Mouse (Mus musculus) hindbrain, embryonic 12.5 days (tissue): Measurements from ENCODE around the gene Pde4d. TPM values are rescaled to one million over a fixed set of nuclear protein-coding genes. Genes with fewer than 3 reads are reported as not detected.

Experiments
- ATAC-seq: fragments of 200-750 bp; cut with Nextera tagmentation; 2 replicates; pipeline ENCODE4 v1.8.0; 2017; ENCODE audit warnings: moderate TSS enrichment; ENCODE audit not compliant: low FRiP score
- H3K27ac ChIP-seq: fragments of 300-500 bp; sonication (generic); 2 replicates; pipeline ENCODE4 v1.5.1; 2016; ENCODE audit warnings: mild to moderate bottlenecking
- H3K27me3 ChIP-seq: fragments of 300-500 bp; sonication (generic); 2 replicates; pipeline ENCODE4 v1.6.1; 2016; ENCODE audit warnings: mild to moderate bottlenecking
- H3K36me3 ChIP-seq: fragments of 300-500 bp; sonication (generic); 2 replicates; pipeline ENCODE4 v1.6.1; 2016; ENCODE audit warnings: mild to moderate bottlenecking
- H3K4me1 ChIP-seq: fragments of 300-500 bp; sonication (generic); 2 replicates; pipeline ENCODE4 v1.6.1; 2016
- H3K4me2 ChIP-seq: fragments of 300-500 bp; sonication (generic); replicated peaks from 2 replicates; pipeline ENCODE4 v1.6.1; 2016; ENCODE audit warnings: mild to moderate bottlenecking
- H3K4me3 ChIP-seq: fragments of 300-500 bp; sonication (generic); 2 replicates; pipeline ENCODE4 v1.5.1; 2016; ENCODE audit warnings: mild to moderate bottlenecking
- H3K9ac ChIP-seq: fragments of 300-500 bp; sonication (generic); 2 replicates; pipeline ENCODE4 v1.6.1; 2016; ENCODE audit warnings: mild to moderate bottlenecking, moderate library complexity
- H3K9me3 ChIP-seq: fragments of 300-500 bp; sonication (generic); replicated peaks from 2 replicates; pipeline ENCODE4 v1.6.1; 2016; ENCODE audit warnings: mild to moderate bottlenecking
- WGBS: fragments of 180-500 bp; shearing (Covaris S2); methylation state at CpG from one replicate; pipeline ENCODE4 v1.1.7; 2016; 5-methylcytosine and 5-hydroxymethylcytosine counted together
- polyA plus RNA-seq: library from polyadenylated mRNA; unstranded; fragments of >200 nt; fragmentation: Nextera tagmentation; extraction: Ambion mirVana; gene quantifications from 2 replicates; pipeline ENCODE4 v1.2.1, GENCODE M21; 2016

The Pde4d gene
- polyA plus RNA-seq, 1 experiment from 2014 or later = 20.6 TPM

DNA sequence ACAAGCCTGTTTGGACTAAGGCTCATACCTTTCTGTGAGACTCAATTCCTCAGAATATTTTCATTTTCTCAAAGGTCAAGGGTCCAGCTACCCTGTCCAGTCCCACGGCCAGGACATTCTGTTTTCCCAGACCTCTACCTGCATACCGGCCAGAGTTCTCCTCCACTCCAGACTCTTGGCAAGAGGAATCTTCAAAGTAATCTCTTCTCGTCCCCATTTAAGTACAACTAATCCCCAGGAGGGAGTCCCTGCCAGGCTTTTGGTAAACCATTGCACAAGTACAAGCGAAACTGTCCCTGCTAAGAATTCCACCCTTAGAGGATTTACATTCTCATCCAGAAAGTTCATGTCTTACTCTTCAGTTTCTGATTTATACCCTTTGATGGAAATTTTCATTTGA is 1128.2 kb downstream of the Pde4d start:
- no peak overlapping the region for H3K27ac ChIP-seq
- no peak overlapping the region for H3K9ac ChIP-seq
- H3K27me3 ChIP-seq = no peaks in the 10 kb centered on the region
- no peaks in the 10 kb centered on the region for H3K9me3 ChIP-seq
- no peak for ATAC-seq
- H3K4me1 ChIP-seq = peaks cover 7% of the 10 kb centered on the region; the same call in 1 of the 2 replicates
- no peak overlapping the region for H3K4me3 ChIP-seq
- no peak overlapping the region for H3K4me2 ChIP-seq
- WGBS = 63% methylated on average over 4 of the region's 4 CpGs
- H3K36me3 ChIP-seq = no peaks in the 10 kb centered on the region

DNA sequence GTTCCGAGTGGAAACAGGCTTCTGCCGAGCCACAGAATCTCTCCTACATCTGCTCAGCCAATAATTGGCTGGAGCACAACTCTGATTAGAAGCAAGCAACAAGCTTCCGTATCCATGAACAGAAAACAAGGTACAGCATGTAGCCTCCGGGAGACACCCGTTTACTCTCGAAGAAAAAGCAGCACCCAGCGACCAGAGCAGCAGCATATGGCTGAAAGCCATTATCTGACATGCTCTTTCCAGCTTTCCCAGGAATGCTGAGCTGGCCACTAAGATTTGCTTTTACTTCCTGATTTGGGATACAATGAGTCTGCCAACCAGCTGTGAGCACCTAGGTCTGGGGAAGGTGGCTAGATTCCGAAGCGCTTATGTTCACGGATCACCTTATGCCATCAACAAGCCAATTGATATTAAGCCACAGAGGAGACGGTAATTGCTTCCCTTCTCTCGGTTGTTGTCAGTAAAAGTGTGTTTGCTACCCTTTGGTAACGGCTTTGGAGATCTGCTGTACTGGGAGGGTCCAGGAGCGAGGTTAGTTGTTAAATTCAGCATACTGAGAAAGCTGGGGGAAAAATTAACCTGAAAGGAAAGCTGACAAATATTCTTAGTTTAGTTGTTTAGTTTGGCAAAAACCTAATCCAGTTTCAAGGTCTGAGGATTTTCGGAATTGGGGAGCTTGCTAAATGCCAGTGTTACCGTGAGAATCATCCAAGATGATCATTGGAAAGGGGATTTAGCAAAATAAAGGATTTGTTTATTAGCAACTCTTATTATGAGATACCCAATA is 1131.7 kb downstream of the Pde4d start:
- no peaks in the 10 kb centered on the region for H3K36me3 ChIP-seq
- H3K9me3 ChIP-seq = no peaks in the 10 kb centered on the region
- H3K4me3 ChIP-seq = no peak overlapping the region
- peaks cover 7% of the 10 kb centered on the region; the same call in 1 of the 2 replicates for H3K4me1 ChIP-seq
- no peak overlapping the region for H3K4me2 ChIP-seq
- WGBS = 83% methylated on average over 16 of the region's 16 CpGs
- H3K9ac ChIP-seq = no peak overlapping the region
- no peak for ATAC-seq
- no peak overlapping the region for H3K27ac ChIP-seq
- no peaks in the 10 kb centered on the region for H3K27me3 ChIP-seq

DNA sequence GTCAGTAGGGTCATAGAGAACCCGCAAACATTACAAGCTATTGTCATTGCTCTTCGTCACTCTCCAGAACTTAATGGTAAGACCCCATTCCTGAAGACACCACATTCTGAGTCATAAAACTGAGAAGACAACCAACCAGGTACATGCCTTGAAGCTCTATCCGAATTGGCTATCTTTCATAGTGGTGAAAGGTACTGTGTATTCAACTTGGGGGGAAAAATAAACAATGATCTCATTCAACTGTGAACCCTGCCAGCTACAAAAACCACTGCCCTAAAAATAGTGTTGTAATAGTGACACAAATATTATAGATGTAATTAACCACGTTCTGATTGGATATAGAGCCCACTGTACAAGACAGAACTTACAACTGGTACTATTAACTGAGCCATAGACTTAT is 1140.3 kb downstream of the Pde4d start:
- Histone ChIP-seq H3K4me1 (no peaks in the 10 kb centered on the region), H3K9me3 (no peaks in the 10 kb centered on the region), H3K36me3 (no peaks in the 10 kb centered on the region), H3K9ac (no peak overlapping the region), H3K4me3 (no peak overlapping the region), H3K27ac (no peak overlapping the region), H3K27me3 (no peaks in the 10 kb centered on the region), H3K4me2 (no peak overlapping the region)
- WGBS = 85% methylated on average over 4 of the region's 4 CpGs
- ATAC-seq = no peak

DNA sequence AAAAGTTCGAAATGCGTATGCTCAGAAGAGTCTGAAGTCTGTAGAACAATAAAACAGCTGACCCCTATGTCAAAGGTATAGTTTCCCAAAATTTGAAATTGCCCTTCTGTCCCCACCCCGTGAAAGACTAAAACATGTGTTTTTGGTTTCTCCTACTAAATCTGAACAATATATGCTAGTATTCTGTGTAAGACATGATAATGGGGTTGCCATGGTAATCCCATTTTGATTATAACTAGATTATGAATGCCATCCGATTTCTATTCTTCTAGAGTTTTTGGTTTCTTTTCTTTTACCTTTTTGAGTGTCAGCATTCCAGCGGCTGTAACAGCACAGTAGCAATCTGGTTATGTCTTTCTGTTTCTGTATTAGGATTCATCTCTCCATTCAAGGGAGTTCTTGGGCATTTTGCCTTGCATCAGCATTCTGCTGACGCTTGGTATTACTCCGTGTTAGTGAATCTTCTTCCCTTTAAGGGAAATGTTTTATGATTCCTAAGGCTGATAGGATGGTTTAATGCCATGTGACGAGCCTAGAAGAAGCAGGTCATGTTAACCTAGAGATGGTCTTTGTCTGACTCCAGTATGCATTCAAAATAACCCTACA is 1142.5 kb downstream of the Pde4d start:
- Histone ChIP-seq H3K36me3 (no peaks in the 10 kb centered on the region), H3K9ac (no peak overlapping the region), H3K4me1 (no peaks in the 10 kb centered on the region), H3K27me3 (no peaks in the 10 kb centered on the region), H3K4me2 (no peak overlapping the region), H3K4me3 (no peak overlapping the region), H3K27ac (no peak overlapping the region), H3K9me3 (no peaks in the 10 kb centered on the region)
- WGBS = 73% methylated on average over 8 of the region's 8 CpGs
- ATAC-seq = no peak

DNA sequence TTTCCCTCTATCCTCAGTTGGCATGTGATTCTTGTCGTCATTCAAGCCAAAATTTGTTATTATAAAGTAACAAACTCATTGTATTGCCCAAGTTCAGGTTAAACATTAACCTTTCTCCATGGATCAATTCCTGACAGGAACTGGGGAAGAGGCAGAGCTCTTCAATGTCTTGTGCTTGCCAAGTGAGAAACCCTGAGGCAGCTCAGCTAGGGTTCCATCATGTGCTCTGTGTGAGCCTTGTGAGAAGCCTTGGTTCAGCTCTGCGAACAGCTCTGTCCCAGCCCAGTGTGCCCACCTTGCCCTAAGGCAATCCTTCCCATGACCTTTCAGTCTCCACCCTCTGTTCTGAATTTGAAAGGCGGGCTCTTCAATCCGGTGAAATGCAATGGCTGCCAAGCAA is 1150.0 kb downstream of the Pde4d start:
- ATAC-seq = no peak
- Histone ChIP-seq H3K4me1 (no peaks in the 10 kb centered on the region), H3K4me3 (no peak overlapping the region), H3K9me3 (no peaks in the 10 kb centered on the region), H3K27me3 (no peaks in the 10 kb centered on the region), H3K36me3 (no peaks in the 10 kb centered on the region), H3K9ac (no peak overlapping the region), H3K27ac (no peak overlapping the region), H3K4me2 (no peak overlapping the region)
- WGBS = 58% methylated on average over 4 of the region's 4 CpGs

DNA sequence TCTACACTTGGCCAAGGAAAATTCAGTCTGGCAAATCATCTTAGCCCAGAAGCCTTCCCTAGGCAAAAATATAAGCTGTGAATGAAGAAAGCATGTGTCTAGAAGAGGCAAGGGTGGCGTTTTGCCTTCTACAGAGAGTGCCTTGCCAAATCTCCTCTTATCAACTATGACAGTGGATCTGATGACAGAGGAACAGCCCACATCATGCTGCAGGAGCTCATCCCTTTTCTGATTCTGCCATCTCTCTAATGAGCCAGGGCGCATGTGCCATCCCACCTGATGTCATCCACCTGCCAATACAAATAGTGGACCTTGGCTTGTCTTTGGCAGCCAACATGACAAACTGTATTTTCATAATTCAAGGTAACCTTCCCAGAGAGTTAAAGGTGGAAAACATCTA is 1154.3 kb downstream of the Pde4d start:
- WGBS = 94% methylated on average over 2 of the region's 2 CpGs
- H3K4me1 ChIP-seq = no peaks in the 10 kb centered on the region
- no peak overlapping the region for H3K9ac ChIP-seq
- no peaks in the 10 kb centered on the region for H3K36me3 ChIP-seq
- H3K4me3 ChIP-seq = no peak overlapping the region
- H3K27me3 ChIP-seq = no peaks in the 10 kb centered on the region
- H3K4me2 ChIP-seq = no peak overlapping the region
- H3K27ac ChIP-seq = no peak overlapping the region
- ATAC-seq = no peak
- H3K9me3 ChIP-seq = no peaks in the 10 kb centered on the region

DNA sequence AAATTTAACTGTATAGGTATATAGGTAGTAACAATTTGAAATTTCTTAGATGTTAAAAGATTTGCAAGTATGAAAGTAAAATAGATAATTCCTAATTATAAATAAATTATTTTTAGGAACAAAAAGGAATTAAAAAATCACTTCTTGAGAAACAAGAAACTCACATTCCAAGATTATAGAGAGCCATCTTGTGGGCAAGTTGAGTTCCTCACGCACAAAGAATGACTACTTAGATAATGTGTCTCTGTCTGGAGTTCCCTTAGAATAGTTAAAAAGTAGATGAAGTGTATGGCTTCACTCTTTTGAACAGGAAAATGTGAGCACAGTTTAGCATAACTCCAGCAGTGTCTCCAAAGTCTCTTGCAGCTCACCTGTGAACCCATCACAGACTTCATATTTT is 1155.4 kb downstream of the Pde4d start:
- H3K36me3 ChIP-seq = no peaks in the 10 kb centered on the region
- H3K9me3 ChIP-seq = no peaks in the 10 kb centered on the region
- H3K9ac ChIP-seq = no peak overlapping the region
- H3K4me1 ChIP-seq = no peaks in the 10 kb centered on the region
- no peaks in the 10 kb centered on the region for H3K27me3 ChIP-seq
- H3K4me3 ChIP-seq = no peak overlapping the region
- H3K27ac ChIP-seq = no peak overlapping the region
- 63% methylated on average over 1 of the region's 1 CpGs for WGBS
- ATAC-seq = no peak
- H3K4me2 ChIP-seq = no peak overlapping the region

DNA sequence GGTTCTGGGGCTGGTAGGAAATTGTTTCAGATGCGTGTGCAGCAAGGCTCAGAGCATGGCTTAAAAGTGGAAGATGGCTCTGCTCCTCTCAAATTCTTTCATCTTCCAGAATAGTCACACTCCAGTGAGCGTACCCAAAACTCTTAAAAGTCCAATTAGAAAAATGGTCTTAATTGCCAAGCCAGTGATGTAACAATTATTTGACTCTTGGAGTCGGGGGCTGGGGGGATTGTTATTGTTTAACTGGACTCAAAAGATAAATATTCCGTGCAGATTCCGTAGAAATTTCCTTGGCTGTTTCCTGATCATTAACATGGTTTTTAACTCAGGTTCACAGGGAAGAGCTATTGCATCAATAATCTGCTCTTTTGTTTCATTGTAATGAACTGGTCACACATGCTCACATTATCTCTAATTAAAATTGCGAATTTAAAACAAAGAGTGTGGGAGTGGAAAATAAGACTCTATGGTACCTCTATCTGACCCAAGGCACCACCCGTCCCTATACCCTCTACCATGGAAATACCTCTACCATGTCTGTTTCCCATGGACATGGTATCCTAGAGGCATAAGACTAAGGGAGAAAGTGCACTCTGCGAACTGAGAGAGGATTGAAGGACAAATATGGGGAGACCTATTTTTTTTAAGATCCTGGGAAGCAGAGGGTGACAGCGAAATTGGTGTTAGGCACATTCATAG is 1159.5 kb downstream of the Pde4d start:
- no peak overlapping the region for H3K27ac ChIP-seq
- H3K4me3 ChIP-seq = no peak overlapping the region
- H3K36me3 ChIP-seq = no peaks in the 10 kb centered on the region
- H3K9ac ChIP-seq = no peak overlapping the region
- no peak; the same call in 1 of the 2 replicates for ATAC-seq
- no peaks in the 10 kb centered on the region for H3K27me3 ChIP-seq
- no peaks in the 10 kb centered on the region for H3K9me3 ChIP-seq
- H3K4me2 ChIP-seq = no peak overlapping the region
- 82% methylated on average over 9 of the region's 9 CpGs for WGBS
- H3K4me1 ChIP-seq = peaks cover 7% of the 10 kb centered on the region; the same call in 1 of the 2 replicates

DNA sequence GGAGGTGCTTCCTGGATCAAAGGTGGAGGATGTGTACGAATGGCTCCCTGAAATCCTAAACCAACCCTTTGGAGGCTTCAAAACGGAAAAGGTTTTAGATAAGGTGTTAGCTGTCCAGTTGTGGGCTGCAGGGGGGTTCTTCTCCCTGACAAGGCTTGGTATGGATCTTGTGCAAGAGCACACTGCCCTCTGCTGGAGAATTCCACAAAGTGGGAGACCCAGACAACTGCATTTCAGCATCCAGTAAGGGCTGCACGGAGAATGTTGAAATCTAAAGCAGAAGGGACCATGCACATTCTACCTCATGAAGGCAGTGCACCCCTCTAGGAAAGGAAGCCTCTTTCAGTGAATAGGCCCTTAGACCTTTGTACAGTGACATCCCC is 1160.0 kb downstream of the Pde4d start:
- Histone ChIP-seq H3K4me3 (no peak overlapping the region), H3K4me1 (peaks cover 7% of the 10 kb centered on the region; the same call in 1 of the 2 replicates), H3K36me3 (no peaks in the 10 kb centered on the region), H3K4me2 (no peak overlapping the region), H3K27me3 (no peaks in the 10 kb centered on the region), H3K9ac (no peak overlapping the region), H3K27ac (no peak overlapping the region), H3K9me3 (no peaks in the 10 kb centered on the region)
- ATAC-seq = peak; percentile 61
- 18% methylated on average over 3 of the region's 3 CpGs for WGBS

DNA sequence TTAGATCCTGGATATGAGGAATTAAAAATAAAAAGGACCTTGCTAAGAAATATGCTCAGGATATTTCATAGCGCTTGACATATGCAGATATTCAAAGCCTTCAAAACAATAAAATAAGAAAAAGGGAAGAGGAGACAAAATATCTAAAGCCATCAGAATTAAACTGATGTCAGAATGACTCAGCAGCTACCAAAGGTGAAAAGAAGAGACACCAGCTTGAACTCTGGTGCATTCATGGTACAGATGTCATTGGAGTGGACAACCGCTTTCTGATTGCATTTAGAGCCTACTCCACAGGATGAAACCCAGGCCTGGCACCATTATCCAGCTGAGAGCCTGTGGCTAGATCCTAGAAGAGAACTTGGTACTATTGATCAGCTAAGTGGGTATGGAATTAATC is 1161.0 kb downstream of the Pde4d start:
- Histone ChIP-seq H3K4me2 (no peak overlapping the region), H3K4me3 (no peak overlapping the region), H3K36me3 (no peaks in the 10 kb centered on the region), H3K4me1 (peaks cover 7% of the 10 kb centered on the region; the same call in 1 of the 2 replicates), H3K9ac (no peak overlapping the region), H3K9me3 (no peaks in the 10 kb centered on the region), H3K27me3 (no peaks in the 10 kb centered on the region), H3K27ac (no peak overlapping the region)
- 99% methylated on average over 2 of the region's 2 CpGs for WGBS
- no peak for ATAC-seq

DNA sequence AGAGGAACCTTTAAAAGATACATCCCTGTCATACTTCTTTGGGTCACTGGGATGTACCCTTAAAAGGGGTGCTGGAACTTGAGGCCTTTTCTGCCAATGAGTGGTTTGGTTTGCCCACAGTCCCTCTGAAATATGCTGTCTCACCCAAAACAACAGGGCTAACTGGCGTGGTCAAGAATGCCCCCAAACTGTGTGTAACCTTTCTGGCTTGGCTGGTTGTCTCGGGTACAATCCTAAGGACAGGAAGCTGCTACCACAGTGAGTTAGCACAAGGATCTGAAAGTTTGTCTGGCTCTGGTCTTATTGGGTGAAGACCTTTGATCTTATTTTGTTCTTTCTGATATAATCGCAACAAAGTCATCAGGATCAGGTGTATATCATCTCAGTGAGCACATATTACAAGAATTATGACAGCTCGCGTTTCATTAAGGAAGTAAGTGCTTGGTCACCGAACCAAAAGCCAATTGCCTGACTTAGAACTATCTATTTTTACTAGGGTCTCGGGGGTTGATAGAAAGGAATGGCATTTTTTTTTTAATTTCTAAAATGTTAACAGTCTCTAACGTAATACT is 1165.6 kb downstream of the Pde4d start:
- Histone ChIP-seq H3K4me2 (no peak overlapping the region), H3K36me3 (no peaks in the 10 kb centered on the region), H3K9ac (no peak overlapping the region), H3K4me3 (no peak overlapping the region), H3K27ac (no peak overlapping the region), H3K9me3 (no peaks in the 10 kb centered on the region), H3K27me3 (no peaks in the 10 kb centered on the region), H3K4me1 (peaks cover 7% of the 10 kb centered on the region; the same call in 1 of the 2 replicates)
- WGBS = 65% methylated on average over 8 of the region's 8 CpGs
- ATAC-seq = no peak

DNA sequence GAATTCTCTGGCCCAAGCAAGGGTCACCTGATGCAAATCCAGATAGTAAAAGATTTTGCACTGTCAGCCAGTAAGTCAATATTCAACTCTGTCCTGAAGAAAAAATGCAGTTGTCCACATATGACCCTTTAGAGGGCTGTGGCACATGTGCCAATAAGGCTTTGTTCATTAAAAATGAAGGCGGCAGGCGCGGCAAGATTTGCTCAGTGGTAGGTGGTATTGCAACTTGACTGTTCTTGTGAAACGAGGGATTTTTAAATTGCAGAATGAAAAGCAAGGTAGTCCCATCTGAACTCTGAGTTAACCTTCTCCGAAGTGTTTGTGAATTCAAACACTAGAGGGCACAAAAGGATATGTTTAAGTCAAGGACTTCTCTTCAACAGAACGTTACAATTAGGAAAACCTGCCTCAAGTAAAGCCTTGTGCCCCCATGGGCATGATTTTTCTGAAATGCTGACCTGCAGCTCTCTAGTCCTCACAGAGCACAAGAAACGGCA is 1166.1 kb downstream of the Pde4d start:
- Histone ChIP-seq H3K27ac (no peak overlapping the region), H3K4me2 (no peak overlapping the region), H3K9me3 (no peaks in the 10 kb centered on the region), H3K4me3 (no peak overlapping the region), H3K36me3 (no peaks in the 10 kb centered on the region), H3K4me1 (peaks cover 7% of the 10 kb centered on the region; the same call in 1 of the 2 replicates), H3K27me3 (no peaks in the 10 kb centered on the region), H3K9ac (no peak overlapping the region)
- ATAC-seq = no peak
- WGBS = 16% methylated on average over 7 of the region's 7 CpGs
